Mouse (Mus musculus) C2C12 (cell line): ENCODE data around the gene Krtap19-4. TPM values are rescaled to one million over a fixed set of nuclear protein-coding genes. Genes with fewer than 3 reads are reported as not detected.

Experiments
- H3K27me3 ChIP-seq: one replicate; pipeline ENCODE4 v1.6.1; 2011; ENCODE audit not compliant: control insufficient read depth, insufficient read depth, insufficient read length
- H3K36me3 ChIP-seq: one replicate; pipeline ENCODE4 v1.6.1; 2011; ENCODE audit not compliant: control insufficient read depth, insufficient read depth
- H3K4me3 ChIP-seq: one replicate; pipeline ENCODE4 v1.5.1; 2011; ENCODE audit warnings: mild to moderate bottlenecking, control low read depth; ENCODE audit not compliant: poor library complexity, insufficient read depth, severe bottlenecking
- H3K79me2 ChIP-seq: one replicate; pipeline ENCODE4 v1.6.1; 2011; ENCODE audit not compliant: control insufficient read depth, insufficient read depth
- H3K79me3 ChIP-seq: one replicate; pipeline ENCODE4 v1.6.1; 2011; ENCODE audit warnings: low read depth, control low read depth
- H3ac ChIP-seq: one replicate; pipeline ENCODE3; 2011; ENCODE audit warnings: low read depth; ENCODE audit not compliant: control insufficient read depth, insufficient read length
- CEBPB ChIP-seq: IDR thresholded peaks from one replicate; pipeline ENCODE4 v1.6.1; 2011; ENCODE audit warnings: low read depth, mild to moderate bottlenecking, control low read depth, moderate library complexity
- CTCF ChIP-seq: IDR thresholded peaks from one replicate; pipeline ENCODE4 v1.5.1; 2011; ENCODE audit not compliant: control insufficient read depth, insufficient read depth, insufficient read length
- FOSL1 ChIP-seq: IDR thresholded peaks from one replicate; pipeline ENCODE4 v1.8.0; 2011; ENCODE audit warnings: mild to moderate bottlenecking, low read length; ENCODE audit not compliant: poor library complexity, insufficient read depth, severe bottlenecking
- MAX ChIP-seq: IDR thresholded peaks from one replicate; pipeline ENCODE4 v1.6.1; 2011; ENCODE audit warnings: mild to moderate bottlenecking, control low read depth
- MYOD1 ChIP-seq: IDR thresholded peaks from one replicate; pipeline ENCODE4 v1.6.1; 2011; ENCODE audit warnings: low read depth; ENCODE audit not compliant: control insufficient read depth, insufficient read length
- MYOG ChIP-seq: IDR thresholded peaks from one replicate; pipeline ENCODE4 v1.6.1; 2011; ENCODE audit not compliant: control insufficient read depth, insufficient read length; ENCODE audit errors: extremely low read depth
- USF1 ChIP-seq: IDR thresholded peaks from one replicate; pipeline ENCODE4 v1.6.1; 2011; ENCODE audit warnings: low read depth, mild to moderate bottlenecking, control low read depth, moderate library complexity
- long read RNA-seq, 2 experiments: library from polyadenylated mRNA; unstranded; transcript quantifications; one replicate each; pipeline ENCODE4 v2.0.0; 2019 to 2020
- polyA plus RNA-seq: library from polyadenylated mRNA; unstranded; fragments of >200 nt; fragmentation: generic; extraction: Trizol; gene quantifications from one replicate; pipeline ENCODE4 v1.2.1, GENCODE M21; 2012; ENCODE audit warnings: missing spikeins

Gene Krtap19-4
- not detected for polyA plus RNA-seq
- long read RNA-seq, experiment 1: 0 reads
- long read RNA-seq, experiment 2: 0 reads

GRCm38 (mm10) chr16:88884989-88885388 is at the start of gene Krtap19-4:
Krtap19-4 (minus strand) TSS chr16:88885089.
- Histone ChIP-seq H3K4me3 (no peak within 1 kb of the TSS), H3K36me3 (no peaks in the 10 kb centered on the region), H3K79me2 (no peaks in the 10 kb centered on the region), H3K79me3 (no peaks in the 10 kb centered on the region), H3K27me3 (no peaks in the 10 kb centered on the region), H3ac (no peak within 1 kb of the TSS)
- no peak for TF ChIP-seq USF1

DNA sequence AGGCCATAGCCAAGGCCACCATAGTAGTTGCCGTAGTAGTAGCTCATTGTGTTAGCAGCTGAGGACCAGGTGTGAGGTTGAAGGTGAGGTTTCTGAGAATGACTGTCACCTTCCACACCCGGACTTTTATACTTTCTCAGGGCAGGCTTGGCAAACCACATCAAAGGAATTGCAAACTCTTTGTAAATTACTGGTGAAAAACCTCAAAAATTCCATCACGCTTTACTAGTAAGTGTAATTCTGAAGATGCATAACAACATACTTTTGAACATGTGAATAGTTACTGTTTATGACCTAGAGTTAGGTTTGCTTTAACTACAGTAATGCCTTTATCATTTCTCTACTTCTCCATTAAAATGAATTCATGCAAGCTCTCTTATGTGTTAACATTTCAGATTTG is 47.3 kb upstream of the Krtap19-4 start, which contains the start of gene Krtap19-9b:
Krtap19-9b (minus strand) TSS at position 101 of the 400 bp plus-strand sequence.
- Histone ChIP-seq H3K79me2 (no peaks in the 10 kb centered on the region), H3K27me3 (no peaks in the 10 kb centered on the region), H3ac (no peak within 1 kb of the TSS), H3K4me3 (no peak within 1 kb of the TSS), H3K79me3 (no peaks in the 10 kb centered on the region), H3K36me3 (no peaks in the 10 kb centered on the region)
- TF ChIP-seq CEBPB (no peak), MYOG (no peak), USF1 (no peak), FOSL1 (no peak), MYOD1 (no peak), CTCF (no peak), MAX (no peak)

GRCm38 (mm10) chr16:88896357-88896756 is 11.5 kb upstream of the Krtap19-4 start, which contains the start of gene Krtap19-5:
Krtap19-5 (minus strand) TSS chr16:88896457.
- Histone ChIP-seq H3K27me3 (no peaks in the 10 kb centered on the region), H3K36me3 (no peaks in the 10 kb centered on the region), H3K79me3 (no peaks in the 10 kb centered on the region), H3K79me2 (no peaks in the 10 kb centered on the region), H3K4me3 (no peak within 1 kb of the TSS), H3ac (no peak within 1 kb of the TSS)
- TF ChIP-seq MYOG (no peak), CTCF (no peak), MYOD1 (no peak), FOSL1 (no peak), CEBPB (no peak), USF1 (no peak), MAX (no peak)

DNA sequence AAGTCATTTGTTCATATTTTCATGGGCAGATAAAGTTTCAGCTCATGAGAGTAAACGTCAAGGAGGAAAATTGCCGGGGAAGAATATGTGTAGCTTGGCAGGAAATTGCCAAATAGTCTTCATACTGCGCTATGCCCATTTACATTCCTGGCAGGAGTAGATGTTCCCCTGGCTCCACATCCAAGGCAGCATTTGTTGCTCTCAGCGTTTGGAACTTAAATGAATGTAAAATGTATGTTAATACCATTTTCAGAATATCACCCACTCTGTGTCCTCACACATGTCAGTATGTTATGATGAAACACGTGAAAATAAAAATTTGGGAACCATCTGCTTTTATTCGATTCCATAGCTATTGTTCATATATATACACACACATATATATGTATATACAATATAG is 2.0 kb upstream of the Krtap19-4 start:
- Histone ChIP-seq H3K36me3 (no peaks in the 10 kb centered on the region), H3K4me3 (no peak overlapping the region), H3K27me3 (no peaks in the 10 kb centered on the region), H3ac (no peak overlapping the region), H3K79me3 (no peaks in the 10 kb centered on the region), H3K79me2 (no peaks in the 10 kb centered on the region)
- TF ChIP-seq USF1 (no peak), FOSL1 (no peak), MYOD1 (no peak), CEBPB (no peak), MAX (no peak), CTCF (no peak), MYOG (no peak)

GRCm38 (mm10) chr16:88877938-88878337 is 7.0 kb downstream of the Krtap19-4 start, which contains the start of gene Krtap19-3:
Krtap19-3 (minus strand) TSS chr16:88878038.
- no peaks in the 10 kb centered on the region for H3K27me3 ChIP-seq
- no peak within 1 kb of the TSS for H3K4me3 ChIP-seq
- H3ac ChIP-seq: no peak within 1 kb of the TSS
- no peak for TF ChIP-seq MYOG
- TF ChIP-seq FOSL1: no peak
- no peak for TF ChIP-seq USF1
- TF ChIP-seq CEBPB: no peak
- no peak for TF ChIP-seq MAX
- no peak for TF ChIP-seq CTCF
- TF ChIP-seq MYOD1: no peak
- no peaks in the 10 kb centered on the region for H3K79me3 ChIP-seq
- H3K36me3 ChIP-seq: no peaks in the 10 kb centered on the region
- H3K79me2 ChIP-seq: no peaks in the 10 kb centered on the region

DNA sequence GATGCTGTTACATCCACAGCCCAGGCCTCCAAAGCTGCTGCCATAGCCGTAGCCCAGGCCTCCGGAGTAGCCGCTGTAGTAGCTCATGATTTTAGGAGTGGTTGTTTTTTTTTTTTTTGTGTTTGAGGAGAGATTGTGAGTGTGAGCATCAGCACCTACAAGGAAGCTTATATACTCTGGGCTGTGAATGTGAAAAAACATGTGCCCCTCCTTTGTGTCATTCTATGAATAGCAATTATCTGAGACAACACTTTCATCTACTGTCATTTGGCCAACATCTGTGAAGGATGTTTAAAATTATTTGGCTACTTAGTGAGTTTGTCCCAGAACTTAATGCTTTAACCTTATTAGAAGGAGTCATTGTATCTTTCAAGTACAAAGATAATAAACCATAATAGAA is 10.7 kb downstream of the Krtap19-4 start, which contains the start of gene Krtap19-2:
Krtap19-2 (minus strand) TSS at position 101 of the 400 bp plus-strand sequence.
- TF ChIP-seq FOSL1 (no peak), USF1 (no peak), CEBPB (no peak), MAX (no peak)
- H3K27me3 ChIP-seq: no peaks in the 10 kb centered on the region
- H3K79me3 ChIP-seq: no peaks in the 10 kb centered on the region
- H3ac ChIP-seq: no peak within 1 kb of the TSS
- H3K79me2 ChIP-seq: no peaks in the 10 kb centered on the region
- no peaks in the 10 kb centered on the region for H3K36me3 ChIP-seq
- H3K4me3 ChIP-seq: no peak within 1 kb of the TSS
